Mouse (Mus musculus): ENCODE measurements around the gene Cacna1s.

GRCm38 (mm10) chr1:136050312-136051012 lies 2.1 kb upstream of the Cacna1s start, which contains the start of gene Ascl5:
- TF ChIP-seq CTCF (conservative IDR thresholded peaks at IDR 0.05; ENCODE audit: low read length) (no peak), NANOG (IDR thresholded peaks at IDR 0.05; ENCODE audit: borderline replicate concordance, low read length) (no peak)

Measured in E14TG2a.4 (cell line).